In the genomic region with DNA sequence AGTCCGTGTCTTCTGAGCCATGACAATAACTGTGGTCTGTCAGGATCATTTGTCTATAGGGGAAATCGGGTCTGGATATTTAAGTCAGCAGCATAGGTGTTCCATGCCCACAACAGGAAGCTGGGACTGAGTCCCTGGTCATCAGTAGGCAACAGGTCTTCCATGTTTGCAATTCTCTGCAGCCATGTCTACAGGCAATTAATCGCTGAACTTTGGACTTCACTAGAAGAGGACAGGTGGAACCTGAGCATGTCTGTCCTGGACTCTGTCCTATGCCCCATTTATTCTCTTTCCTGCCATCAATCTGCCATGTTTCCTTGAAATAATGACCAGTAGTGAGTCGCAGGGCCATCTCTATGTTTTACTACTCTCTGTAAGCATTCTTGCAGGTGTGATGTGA, we compare ENCODE assay signal across 26 mouse cellular contexts. TPM values are rescaled to one million over a fixed set of nuclear protein-coding genes. Genes with fewer than 3 reads are reported as not detected.
DNase-seq lines count a peak whose midpoint lies in the region; ATAC-seq and TF ChIP-seq lines count a peak whose summit lies in the region.
"Had no signal": no experiment of that assay in that cellular context is flagged by ENCODE, and none has a peak within 500 bp of the region (broad histone marks: within the 10 kb centered on the region; RNA-seq: fewer than 3 reads in every experiment).

No protein-coding gene starts in this region.

- no peak overlapping the region for H3K9ac ChIP-seq in liver, adult 2 months (ENCODE audit: low read depth, low read length)
- H3K9ac ChIP-seq in stomach, postnatal 0 days (ENCODE audit: low read length): no peak overlapping the region
- H3K9ac ChIP-seq in forebrain, embryonic 13.5 days: no peak overlapping the region

- no peak for TF ChIP-seq EP300 in stomach, postnatal 0 days (optimal IDR thresholded peaks at IDR 0.05)

- H3K4me2 ChIP-seq in stomach, postnatal 0 days (replicated peaks; ENCODE audit: low read depth): no peak overlapping the region
- no peak overlapping the region for H3K4me2 ChIP-seq in forebrain, embryonic 13.5 days

- TF ChIP-seq POLR2A in liver, adult 2 months (IDR thresholded peaks at IDR 0.05; ENCODE audit: extremely low read depth, insufficient read depth, low read length): no peak

- no peaks in the 10 kb centered on the region for H3K36me3 ChIP-seq in heart, embryonic 10.5 days
- peaks cover 12% of the 10 kb centered on the region for H3K36me3 ChIP-seq in liver, adult 2 months (ENCODE audit: control insufficient read depth, insufficient read depth, low read length)
- H3K36me3 ChIP-seq in stomach, postnatal 0 days (ENCODE audit: control insufficient read depth, insufficient read depth, low read length): no peaks in the 10 kb centered on the region
- H3K36me3 ChIP-seq in forebrain, embryonic 13.5 days (ENCODE audit: poor library complexity, severe bottlenecking): no peaks in the 10 kb centered on the region
- H3K36me3 ChIP-seq: G1E had no signal

- no peak for TF ChIP-seq CTCF in liver, adult 2 months (IDR thresholded peaks at IDR 0.05; ENCODE audit: low read depth, low read length)
- no peak for TF ChIP-seq CTCF in stomach, postnatal 0 days (IDR thresholded peaks at IDR 0.05; ENCODE audit: low read depth)

- H3K4me1 ChIP-seq in heart, embryonic 10.5 days: no peaks in the 10 kb centered on the region
- H3K4me1 ChIP-seq in liver, adult 2 months (ENCODE audit: control insufficient read depth, insufficient read depth, low read length): peaks cover 20% of the 10 kb centered on the region
- H3K4me1 ChIP-seq in stomach, postnatal 0 days (replicated peaks; ENCODE audit: control insufficient read depth, insufficient read depth): no peaks in the 10 kb centered on the region
- no peaks in the 10 kb centered on the region for H3K4me1 ChIP-seq in forebrain, embryonic 13.5 days

- H3K9me3 ChIP-seq in heart, embryonic 10.5 days: 0 out of 2 replicates have a peak, but pooled peaks cover 2% of the 10 kb centered on the region
- no peaks in the 10 kb centered on the region for H3K9me3 ChIP-seq in stomach, postnatal 0 days (ENCODE audit: control insufficient read depth, low read length)
- no peaks in the 10 kb centered on the region for H3K9me3 ChIP-seq in forebrain, embryonic 13.5 days (replicated peaks)
- H3K9me3 ChIP-seq: G1E had no signal

- H3K27ac ChIP-seq in heart, embryonic 10.5 days: no peak overlapping the region
- H3K27ac ChIP-seq in liver, adult 2 months (replicated peaks; ENCODE audit: insufficient read depth, low read depth, low read length): peak overlapping the region; percentile 62
- no peak overlapping the region for H3K27ac ChIP-seq in stomach, postnatal 0 days (replicated peaks)
- H3K27ac ChIP-seq in forebrain, embryonic 13.5 days: no peak overlapping the region

- H3K27me3 ChIP-seq in heart, embryonic 10.5 days (ENCODE audit: insufficient read depth, poor library complexity, severe bottlenecking): no peaks in the 10 kb centered on the region
- H3K27me3 ChIP-seq in liver, adult 2 months (ENCODE audit: control insufficient read depth, insufficient read depth, low read length): no peaks in the 10 kb centered on the region
- no peaks in the 10 kb centered on the region for H3K27me3 ChIP-seq in stomach, postnatal 0 days (ENCODE audit: control insufficient read depth, insufficient read depth, low read length)
- H3K27me3 ChIP-seq in forebrain, embryonic 13.5 days: no peaks in the 10 kb centered on the region

- no peak overlapping the region for H3K4me3 ChIP-seq in heart, embryonic 10.5 days
- H3K4me3 ChIP-seq in liver, adult 2 months (ENCODE audit: insufficient read depth, low read depth, low read length): no peak overlapping the region
- H3K4me3 ChIP-seq in stomach, postnatal 0 days (ENCODE audit: low read depth, low read length): no peak overlapping the region
- no peak overlapping the region for H3K4me3 ChIP-seq in forebrain, embryonic 13.5 days

- 72% methylated on average over 4 of the region's 4 CpGs for WGBS in heart, embryonic 10.5 days
- 82% methylated on average over 4 of the region's 4 CpGs for WGBS in liver, adult 2 months
- WGBS in stomach, postnatal 0 days: 83% methylated on average over 4 of the region's 4 CpGs
- WGBS in forebrain, embryonic 13.5 days: 79% methylated on average over 4 of the region's 4 CpGs

- peak; percentile 67; the same call in 1 of the 2 replicates for ATAC-seq in stomach, postnatal 0 days (ENCODE audit: low FRiP score, low TSS enrichment)
- no peak for ATAC-seq in forebrain, embryonic 13.5 days
- ATAC-seq: activated CD4-positive, CD25-positive, alpha-beta regulatory T cell, adult 4 months; CD4-positive, CD25-positive, alpha-beta regulatory T cell, adult 4 months; Patski had no signal

- peak; percentile 54 for DNase-seq in heart, adult 11 months
- no peak for DNase-seq in heart, adult 8-10 months (ENCODE audit: low spot score)
- DNase-seq in heart, embryonic 10.5 days (ENCODE audit: low spot score): peak; percentile 30
- no peak for DNase-seq in heart, postnatal 14 days
- peak; percentile 60 for DNase-seq in liver, adult 2 months (ENCODE audit: extremely low read depth, low read depth, low spot score)
- no peak for DNase-seq in liver
- no peak for DNase-seq in stomach, postnatal 0 days (ENCODE audit: low spot score)
- DNase-seq: adrenal gland, adult 2 months; adrenal gland, adult 8-10 months; adrenal gland, postnatal 10 days; adrenal gland, postnatal 14 days; adrenal gland, postnatal 25 days; adrenal gland, postnatal 36 days; B cell, adult 2 months; cerebellum, adult 11 months; cerebellum, adult 11-12 months had no signal

- H3K79me2 ChIP-seq in liver, adult 2 months (ENCODE audit: control insufficient read depth, insufficient read depth, low read length): peaks cover 27% of the 10 kb centered on the region

- intact Hi-C loops in heart, postnatal 14 days (cut with DNase I): no loop called here

RNA-seq across cellular contexts. Expression of a gene that starts 54.9 kb away (rescaled TPM):
- not detected for total RNA-seq in heart, adult 8-10 months (2022)
- not detected in 2 replicates for polyA plus RNA-seq in heart, embryonic 10.5 days (2016; fragmentation: Nextera tagmentation; extraction: Ambion mirVana)
- not detected for total RNA-seq in heart, postnatal 14 days (2021)
- total RNA-seq in liver, adult 2 months (2014; rRNA removed): 44.7 and 107 TPM in 2 replicates
- polyA plus RNA-seq in liver, adult 2 months (2012; rRNA removed): 144 and 145 TPM in 2 replicates
- not detected in 2 replicates for polyA plus RNA-seq in stomach, postnatal 0 days (2015; fragmentation: Nextera tagmentation; extraction: Ambion mirVana)
- polyA plus RNA-seq in forebrain, embryonic 13.5 days (2015; fragmentation: Nextera tagmentation; extraction: Ambion mirVana): not detected in 2 replicates
- total RNA-seq: adrenal gland, adult 18-20 months; adrenal gland, adult 8-10 months; adrenal gland, postnatal 25 days; adrenal gland, postnatal 36 days; CH12.LX; ES-E14; G1E; MEL had no signal
- polyA plus RNA-seq: activated CD4-positive, CD25-positive, alpha-beta regulatory T cell, adult 4 months; C2C12; CD4-positive, CD25-positive, alpha-beta regulatory T cell, adult 4 months; G1E; Patski had no signal

Comparison
In these comparisons a context has a peak if more than half of its experiments do, and no peak if none do; other contexts are left out.
1. DNase-seq: peak in heart, adult 11 months (single experiment), heart, embryonic 10.5 days (single experiment) and liver, adult 2 months (single experiment); none in heart, adult 8-10 months (single experiment), heart, postnatal 14 days (0 of 2), liver (single experiment) and stomach, postnatal 0 days (single experiment).
2. RNA of a gene that starts 54.9 kb away (polyA plus RNA-seq): 144 to 145 TPM in liver, adult 2 months; not detected in heart, embryonic 10.5 days, not detected in stomach, postnatal 0 days and not detected in forebrain, embryonic 13.5 days; every median in the first group is over 100 times any median in the second.